Comparison of ENCODE assay signal across 8 mouse cellular contexts in the genomic region with DNA sequence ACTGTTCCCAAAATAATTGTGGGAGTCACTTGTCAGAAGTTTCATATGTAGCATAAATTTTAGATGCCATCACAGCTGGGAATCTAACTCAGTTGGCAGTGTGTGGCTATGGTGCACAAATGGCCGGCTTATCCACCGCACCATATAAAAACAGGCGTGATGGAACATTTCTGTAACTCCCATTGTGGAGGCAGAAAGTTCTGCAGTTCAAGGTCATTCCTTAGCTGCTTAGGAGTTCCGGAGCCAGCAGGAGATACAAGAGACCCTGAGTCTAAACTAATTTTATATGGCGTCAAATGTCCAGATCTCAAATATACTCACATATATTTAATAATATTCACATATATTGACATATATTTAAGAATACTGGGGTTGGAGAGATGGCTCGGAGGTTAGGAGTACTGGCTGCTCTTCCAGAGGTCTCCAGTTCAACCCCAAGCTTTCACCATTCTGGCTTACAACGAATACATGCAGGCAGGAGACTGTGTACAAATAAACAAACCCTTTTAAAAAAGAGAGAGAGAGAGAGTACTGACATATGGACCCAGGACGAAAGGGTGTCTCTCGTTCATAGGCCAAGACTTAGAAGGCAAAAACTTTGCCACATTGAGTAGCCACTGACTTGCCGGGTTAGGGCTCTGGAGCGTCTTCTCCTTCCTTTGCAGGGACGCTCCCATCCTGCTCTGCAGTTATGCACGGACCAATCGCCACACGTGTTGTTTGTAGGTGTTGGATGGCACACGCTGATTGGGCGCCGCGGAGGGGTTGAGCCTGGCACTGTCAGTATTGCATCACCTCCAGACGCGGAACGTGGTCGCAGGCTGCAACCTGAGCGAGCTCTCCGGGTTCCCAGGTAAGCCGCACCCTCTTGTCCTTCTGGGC. TPM values are rescaled to one million over a fixed set of nuclear protein-coding genes. Genes with fewer than 3 reads are reported as not detected.
A peak's percentile ranks its signal among the peaks of the same experiment; 100 is the strongest.
DNase-seq lines count a peak whose midpoint lies in the region; ATAC-seq lines count a peak whose summit lies in the region.

TSS of gene Iars (plus strand) at position 750 of the 882 bp plus-strand sequence.

- H3K9ac ChIP-seq in hindbrain, embryonic 15.5 days = peak within 1 kb of the TSS; percentile 89

- H3K36me3 ChIP-seq in hindbrain, embryonic 15.5 days = peaks cover 13% of the 10 kb centered on the region

- H3K27me3 ChIP-seq in hindbrain, embryonic 15.5 days = no peaks in the 10 kb centered on the region

- H3K9me3 ChIP-seq in hindbrain, embryonic 15.5 days = no peaks in the 10 kb centered on the region

- peaks cover 23% of the 10 kb centered on the region for H3K4me1 ChIP-seq in hindbrain, embryonic 15.5 days (replicated peaks)

- peak within 1 kb of the TSS; percentile 77 for H3K27ac ChIP-seq in hindbrain, embryonic 15.5 days (replicated peaks)

- WGBS in hindbrain, embryonic 15.5 days = 6% methylated on average over 26 of the region's 26 CpGs

- ATAC-seq in hindbrain, embryonic 15.5 days (ENCODE audit: low FRiP score, low read depth) = peak; percentile 100

- peak; percentile 98 for DNase-seq in T-cell, adult 2 months (ENCODE audit: low spot score)
- peak; percentile 99 to 100 for DNase-seq in cerebellum, postnatal 36 days
- peak; percentile 100 for DNase-seq in frontal cortex, postnatal 36 days (ENCODE audit: low spot score in 2 of 2)
- peak; percentile 99 for DNase-seq in left cerebral cortex, adult 11 months (ENCODE audit: low spot score)
- peak; percentile 98 to 99 for DNase-seq in lung, postnatal 4 days
- peak; percentile 96 for DNase-seq in retina, postnatal 7 days (ENCODE audit: low read depth, low spot score)
- peak; percentile 97 for DNase-seq in urinary bladder, adult 2 months (ENCODE audit: low spot score)

- peak within 1 kb of the TSS; percentile 98 for H3K4me2 ChIP-seq in hindbrain, embryonic 15.5 days

- peak within 1 kb of the TSS; percentile 87 for H3K4me3 ChIP-seq in hindbrain, embryonic 15.5 days

RNA-seq across cellular contexts. Expression of gene Iars, which starts in this region (rescaled TPM):
- 49.9 and 52.3 TPM in 2 replicates for polyA plus RNA-seq in hindbrain, embryonic 15.5 days (2015; fragmentation: Nextera tagmentation; extraction: Ambion mirVana)
- 33.1 and 36.1 TPM in 2 replicates for polyA plus RNA-seq in urinary bladder, adult 2 months (2012; rRNA removed)

Comparison
In these comparisons a context has a peak if more than half of its experiments do, and no peak if none do; other contexts are left out.
1. Peak in every context shown above with its lines: DNase-seq, ATAC-seq, H3K4me3 ChIP-seq and H3K27ac ChIP-seq.